Mouse (Mus musculus) heart, embryonic 16.5 days (tissue): ENCODE results near the gene Ipo5. TPM values are rescaled to one million over a fixed set of nuclear protein-coding genes. Genes with fewer than 3 reads are reported as not detected.

Source experiments
- polyA plus RNA-seq: library from polyadenylated mRNA; unstranded; fragments of >200 nt; fragmentation: Nextera tagmentation; extraction: Ambion mirVana; gene quantifications from 2 replicates; pipeline ENCODE4 v1.2.1, GENCODE M21; 2015

The Ipo5 gene
- polyA plus RNA-seq, 1 experiment from 2014 or later: 65.0 TPM

Other genes starting within 250 kb of the Ipo5 start
- gene Farp1, start 124.0 kb downstream of the Ipo5 start, polyA plus RNA-seq: 11.6 and 13.0 TPM in 2 replicates